ENCODE assay signal across 9 mouse cellular contexts in genomic region chr17:47428831-47429304, GRCm38 (mm10). TPM values are rescaled to one million over a fixed set of nuclear protein-coding genes. Genes with fewer than 3 reads are reported as not detected.
A peak's percentile ranks its signal among the peaks of the same experiment; 100 is the strongest.
DNase-seq lines count a peak whose midpoint lies in the region; ATAC-seq and TF ChIP-seq lines count a peak whose summit lies in the region.
"Had no signal": no experiment of that assay in that cellular context is flagged by ENCODE, and none has a peak within 500 bp of the region (broad histone marks: within the 10 kb centered on the region; RNA-seq: fewer than 3 reads in every experiment).

No protein-coding gene starts in this region.

- H3K27ac ChIP-seq in heart, embryonic 16.5 days (ENCODE audit: low read length) = no peak overlapping the region
- no peak overlapping the region for H3K27ac ChIP-seq in midbrain, embryonic 11.5 days (ENCODE audit: low read depth, low read length)
- H3K27ac ChIP-seq: macrophage had no signal

- H3ac ChIP-seq in C2C12 (ENCODE audit: control insufficient read depth, insufficient read length, low read depth) = no peak overlapping the region

- peak overlapping the region; percentile 51 for H3K4me2 ChIP-seq in heart, embryonic 16.5 days (ENCODE audit: low read depth, low read length)
- no peak overlapping the region for H3K4me2 ChIP-seq in midbrain, embryonic 11.5 days

- H3K79me2 ChIP-seq in C2C12 (ENCODE audit: control insufficient read depth, insufficient read depth) = no peaks in the 10 kb centered on the region

- TF ChIP-seq CTCF in C2C12 (IDR thresholded peaks at IDR 0.05; ENCODE audit: control insufficient read depth, insufficient read depth, insufficient read length) = no peak

- no peaks in the 10 kb centered on the region for H3K79me3 ChIP-seq in C2C12 (ENCODE audit: low read depth)

- 8% methylated on average over 8 of the region's 8 CpGs for WGBS in heart, embryonic 16.5 days
- 8% methylated on average over 8 of the region's 8 CpGs for WGBS in midbrain, embryonic 11.5 days

- peaks cover 13% of the 10 kb centered on the region for H3K27me3 ChIP-seq in C2C12 (ENCODE audit: control insufficient read depth, insufficient read depth, insufficient read length)
- no peaks in the 10 kb centered on the region for H3K27me3 ChIP-seq in heart, embryonic 16.5 days (ENCODE audit: control insufficient read depth, insufficient read depth, low read length)
- H3K27me3 ChIP-seq in midbrain, embryonic 11.5 days (ENCODE audit: control insufficient read depth, insufficient read depth, low read length) = no peaks in the 10 kb centered on the region

- peak; percentile 84 for DNase-seq in embryo, embryonic 10 days (ENCODE audit: low spot score)
- DNase-seq in kidney, postnatal 36 days = peak; percentile 37 to 72
- DNase-seq in midbrain, embryonic 11.5 days (ENCODE audit: low spot score, missing footprints) = peak; percentile 91
- DNase-seq in thymus, postnatal 36 days = no peak
- no peak for DNase-seq in left cerebral cortex, adult 18-20 months (ENCODE audit: low spot score in 2 of 2)
- DNase-seq in c-Kit-positive CD71-positive TER-119-positive erythroid progenitor cells, embryonic 14.5 days (ENCODE audit: low spot score) = no peak

- H3K9me3 ChIP-seq in heart, embryonic 16.5 days (replicated peaks; ENCODE audit: control insufficient read depth, low read length) = no peaks in the 10 kb centered on the region
- H3K9me3 ChIP-seq in midbrain, embryonic 11.5 days (ENCODE audit: control insufficient read depth, low read length) = no peaks in the 10 kb centered on the region

- peak; percentile 55; the same call in 1 of the 2 replicates for ATAC-seq in heart, embryonic 16.5 days (replicated peaks; ENCODE audit: extremely low read depth, insufficient read depth, low FRiP score)
- peak; percentile 85 for ATAC-seq in midbrain, embryonic 11.5 days (ENCODE audit: low FRiP score)

- no peaks in the 10 kb centered on the region for H3K36me3 ChIP-seq in C2C12 (ENCODE audit: control insufficient read depth, insufficient read depth)
- H3K36me3 ChIP-seq in heart, embryonic 16.5 days (ENCODE audit: control insufficient read depth, insufficient read depth) = no peaks in the 10 kb centered on the region
- H3K36me3 ChIP-seq in midbrain, embryonic 11.5 days (ENCODE audit: control insufficient read depth, insufficient read depth, low read length) = no peaks in the 10 kb centered on the region

- H3K4me3 ChIP-seq in C2C12 (ENCODE audit: insufficient read depth, poor library complexity, severe bottlenecking) = no peak overlapping the region
- peak overlapping the region; percentile 23 for H3K4me3 ChIP-seq in heart, embryonic 16.5 days (ENCODE audit: low read length)
- H3K4me3 ChIP-seq in midbrain, embryonic 11.5 days (ENCODE audit: low read depth, low read length) = no peak overlapping the region

- H3K4me1 ChIP-seq in heart, embryonic 16.5 days (ENCODE audit: control insufficient read depth, insufficient read depth, low read length) = peaks cover 10% of the 10 kb centered on the region
- peaks cover 3% of the 10 kb centered on the region; the same call in 1 of the 2 replicates for H3K4me1 ChIP-seq in midbrain, embryonic 11.5 days (ENCODE audit: control insufficient read depth, insufficient read depth, low read length)

- H3K9ac ChIP-seq in heart, embryonic 16.5 days (ENCODE audit: low read length) = 0 out of 2 replicates have a peak overlapping the region, but pooled peaks have one; percentile 16
- no peak overlapping the region for H3K9ac ChIP-seq in midbrain, embryonic 11.5 days (ENCODE audit: low read length)

TF ChIP-seq in C2C12, 6 proteins besides CTCF, POLR2A, EP300 and RAD21:
- TF ChIP-seq FOSL1 (IDR thresholded peaks at IDR 0.05; ENCODE audit: insufficient read depth, low read length, poor library complexity, severe bottlenecking) (no peak), CEBPB (IDR thresholded peaks at IDR 0.05; ENCODE audit: low read depth) (no peak), MYOD1 (IDR thresholded peaks at IDR 0.05; ENCODE audit: control insufficient read depth, insufficient read length, low read depth) (peak; percentile 71), MAX (IDR thresholded peaks at IDR 0.05) (no peak), USF1 (IDR thresholded peaks at IDR 0.05; ENCODE audit: low read depth) (no peak), MYOG (IDR thresholded peaks at IDR 0.05; ENCODE audit: control insufficient read depth, extremely low read depth, insufficient read length) (no peak)

RNA-seq across cellular contexts. Expression of gene AI661453, which starts 7.5 kb away (rescaled TPM):
- 0.13 TPM for polyA plus RNA-seq in C2C12 (2012; fragmentation: generic; extraction: Trizol)
- 0.77 and 0.92 TPM in 2 replicates for polyA plus RNA-seq in heart, embryonic 16.5 days (2015; fragmentation: Nextera tagmentation; extraction: Ambion mirVana)
- polyA plus RNA-seq in midbrain, embryonic 11.5 days (2014; fragmentation: Nextera tagmentation; extraction: Ambion mirVana) = 0.07 and 0.30 TPM in 2 replicates
- under 1 TPM; 0.46 to 0.54 TPM for total RNA-seq in left cerebral cortex, adult 18-20 months (2021)

RNA-seq across cellular contexts. Expression of gene 1700001C19Rik, which starts 8.3 kb away (rescaled TPM):
- polyA plus RNA-seq in C2C12 (2012; fragmentation: generic; extraction: Trizol) = not detected
- 0.57 and 0.64 TPM in 2 replicates for polyA plus RNA-seq in heart, embryonic 16.5 days (2015; fragmentation: Nextera tagmentation; extraction: Ambion mirVana)
- 0.18 and 0.41 TPM in 2 replicates for polyA plus RNA-seq in midbrain, embryonic 11.5 days (2014; fragmentation: Nextera tagmentation; extraction: Ambion mirVana)
- under 1 TPM in 1 of 2 experiments, not detected in 1; 0.21 TPM for total RNA-seq in left cerebral cortex, adult 18-20 months (2021)
- polyA plus RNA-seq: macrophage had no signal

RNA-seq across cellular contexts. Expression of gene Guca1a, which starts 28.5 kb away (rescaled TPM):
- polyA plus RNA-seq in C2C12 (2012; fragmentation: generic; extraction: Trizol) = 0.48 TPM
- polyA plus RNA-seq in heart, embryonic 16.5 days (2015; fragmentation: Nextera tagmentation; extraction: Ambion mirVana) = 1.2 and 2.1 TPM in 2 replicates
- 1.5 and 1.8 TPM in 2 replicates for polyA plus RNA-seq in midbrain, embryonic 11.5 days (2014; fragmentation: Nextera tagmentation; extraction: Ambion mirVana)
- under 1 TPM in 1 of 2 experiments, not detected in 1; 0.40 TPM for total RNA-seq in left cerebral cortex, adult 18-20 months (2021)

RNA-seq across cellular contexts. Expression of gene Guca1b, which starts 43.7 kb away (rescaled TPM):
- 0.11 TPM for polyA plus RNA-seq in C2C12 (2012; fragmentation: generic; extraction: Trizol)
- 0.95 and 1.2 TPM in 2 replicates for polyA plus RNA-seq in heart, embryonic 16.5 days (2015; fragmentation: Nextera tagmentation; extraction: Ambion mirVana)
- 0.70 and 0.81 TPM in 2 replicates for polyA plus RNA-seq in midbrain, embryonic 11.5 days (2014; fragmentation: Nextera tagmentation; extraction: Ambion mirVana)
- 1 to 10 TPM; 1.7 to 2.8 TPM for total RNA-seq in left cerebral cortex, adult 18-20 months (2021)

Comparison
In these comparisons a context has a peak if more than half of its experiments do, and no peak if none do; other contexts are left out.
1. DNase-seq: peak in embryo, embryonic 10 days (single experiment), kidney, postnatal 36 days (2 of 2) and midbrain, embryonic 11.5 days (single experiment); none in thymus, postnatal 36 days (0 of 2), left cerebral cortex, adult 18-20 months (0 of 2) and c-Kit-positive CD71-positive TER-119-positive erythroid progenitor cells, embryonic 14.5 days (single experiment).